Mouse (Mus musculus) layer of hippocampus, postnatal 14 days (tissue): ENCODE measurements at regions not wholly inside any gene's neighbourhood (a gene's known extent, or its start where the extent isn't known, plus 50 kb on each side); places are given as distances from the start of the nearest gene placed in this dataset.
"Not testable (repeated sequence)": the region's sequence is repeated elsewhere in the genome, so short reads cannot be mapped to it uniquely, and the experiment has no call there.

Experiments
- DNase-seq, 2 experiments: peaks; one replicate each; pipeline ENCODE4 v3.0.0; 2021 to 2022; ENCODE audit warnings: low spot score in 2 of 2, mixed read lengths in 1 of 2

GRCm38 (mm10) chr17:69786985-69787384 lies 181.9 kb upstream of the Dlgap1 start:
- no peak for DNase-seq

- DNase-seq, result peak; percentile 7 to 16
Observed at GRCm38 (mm10) chr17:69821473-69821872, 147.4 kb upstream of the Dlgap1 start.

GRCm38 (mm10) chr17:69821901-69822300 lies 147.0 kb upstream of the Dlgap1 start:
- DNase-seq, result peak in 1 of 2 experiments; percentile 14

GRCm38 (mm10) chr17:69822921-69823320 lies 146.0 kb upstream of the Dlgap1 start:
- no peak for DNase-seq

GRCm38 (mm10) chr17:69841308-69841707 lies 127.6 kb upstream of the Dlgap1 start:
- DNase-seq, result peak in 1 of 2 experiments; percentile 31

- DNase-seq, result no peak
Observed at GRCm38 (mm10) chr17:69848306-69848705, 120.6 kb upstream of the Dlgap1 start.

GRCm38 (mm10) chr17:69850075-69850474 lies 118.8 kb upstream of the Dlgap1 start:
- DNase-seq, result no peak

GRCm38 (mm10) chr17:69879958-69880357 lies 88.9 kb upstream of the Dlgap1 start:
- DNase-seq, result not testable (repeated sequence)

GRCm38 (mm10) chr17:69893980-69894379 lies 74.9 kb upstream of the Dlgap1 start:
- DNase-seq, result no peak
